Mouse (Mus musculus) limb, embryonic 12.5 days (tissue): ENCODE data around the gene Asb5. TPM values are rescaled to one million over a fixed set of nuclear protein-coding genes. Genes with fewer than 3 reads are reported as not detected.

Experiments used
- ATAC-seq: fragments of 200-750 bp; cut with Nextera tagmentation; 2 replicates; pipeline ENCODE4 v1.8.0; 2017; ENCODE audit warnings: low read depth, moderate TSS enrichment; ENCODE audit not compliant: insufficient number of reproducible peaks, insufficient read depth, low FRiP score, low TSS enrichment
- H3K27ac ChIP-seq: fragments of 300-500 bp; sonication (generic); 2 replicates; pipeline ENCODE4 v1.5.1; 2016; ENCODE audit warnings: mild to moderate bottlenecking, moderate library complexity
- H3K27me3 ChIP-seq: fragments of 300-500 bp; sonication (generic); 2 replicates; pipeline ENCODE4 v1.6.1; 2016; ENCODE audit warnings: mild to moderate bottlenecking, moderate library complexity
- H3K36me3 ChIP-seq: fragments of 300-500 bp; sonication (generic); 2 replicates; pipeline ENCODE4 v1.6.1; 2016; ENCODE audit warnings: mild to moderate bottlenecking, moderate library complexity
- H3K4me1 ChIP-seq: fragments of 300-500 bp; sonication (generic); replicated peaks from 2 replicates; pipeline ENCODE4 v1.6.1; 2016
- H3K4me2 ChIP-seq: fragments of 300-500 bp; sonication (generic); 2 replicates; pipeline ENCODE4 v1.6.1; 2016; ENCODE audit warnings: mild to moderate bottlenecking, moderate library complexity
- H3K4me3 ChIP-seq: fragments of 300-500 bp; sonication (generic); replicated peaks from 2 replicates; pipeline ENCODE4 v1.5.1; 2016; ENCODE audit warnings: mild to moderate bottlenecking
- H3K9ac ChIP-seq: fragments of 300-500 bp; sonication (generic); replicated peaks from 2 replicates; pipeline ENCODE4 v1.6.1; 2016; ENCODE audit warnings: mild to moderate bottlenecking, moderate library complexity
- H3K9me3 ChIP-seq: fragments of 300-500 bp; sonication (generic); 2 replicates; pipeline ENCODE4 v1.6.1; 2016; ENCODE audit warnings: mild to moderate bottlenecking, moderate library complexity
- WGBS: fragments of 180-500 bp; shearing (Covaris S2); methylation state at CpG from one replicate; pipeline ENCODE4 v1.1.7; 2016; 5-methylcytosine and 5-hydroxymethylcytosine counted together
- polyA plus RNA-seq: library from polyadenylated mRNA; unstranded; fragments of >200 nt; fragmentation: Nextera tagmentation; extraction: Ambion mirVana; gene quantifications from 2 replicates; pipeline ENCODE4 v1.2.1, GENCODE M21; 2016

Asb5 gene
- polyA plus RNA-seq, 1 experiment from 2014 or later, result 9.4 TPM

GRCm38 (mm10) chr8:54541331-54541730 lies 12.0 kb downstream of the Asb5 start:
- H3K27ac ChIP-seq, result no peak overlapping the region
- H3K4me1 ChIP-seq, result no peaks in the 10 kb centered on the region
- no peaks in the 10 kb centered on the region for H3K9me3 ChIP-seq
- 84% methylated on average over 1 of the region's 1 CpGs for WGBS
- H3K9ac ChIP-seq, result no peak overlapping the region
- H3K4me3 ChIP-seq, result no peak overlapping the region
- no peak for ATAC-seq
- no peaks in the 10 kb centered on the region for H3K27me3 ChIP-seq
- no peaks in the 10 kb centered on the region for H3K36me3 ChIP-seq
- no peak overlapping the region for H3K4me2 ChIP-seq

GRCm38 (mm10) chr8:54548383-54548782 lies 19.0 kb downstream of the Asb5 start:
- H3K9me3 ChIP-seq, result no peaks in the 10 kb centered on the region
- H3K4me3 ChIP-seq, result no peak overlapping the region
- no peaks in the 10 kb centered on the region for H3K4me1 ChIP-seq
- H3K27ac ChIP-seq, result no peak overlapping the region
- H3K4me2 ChIP-seq, result no peak overlapping the region
- no peak overlapping the region for H3K9ac ChIP-seq
- H3K27me3 ChIP-seq, result no peaks in the 10 kb centered on the region
- no peaks in the 10 kb centered on the region for H3K36me3 ChIP-seq
- 82% methylated on average over 6 of the region's 6 CpGs for WGBS
- ATAC-seq, result no peak

DNA sequence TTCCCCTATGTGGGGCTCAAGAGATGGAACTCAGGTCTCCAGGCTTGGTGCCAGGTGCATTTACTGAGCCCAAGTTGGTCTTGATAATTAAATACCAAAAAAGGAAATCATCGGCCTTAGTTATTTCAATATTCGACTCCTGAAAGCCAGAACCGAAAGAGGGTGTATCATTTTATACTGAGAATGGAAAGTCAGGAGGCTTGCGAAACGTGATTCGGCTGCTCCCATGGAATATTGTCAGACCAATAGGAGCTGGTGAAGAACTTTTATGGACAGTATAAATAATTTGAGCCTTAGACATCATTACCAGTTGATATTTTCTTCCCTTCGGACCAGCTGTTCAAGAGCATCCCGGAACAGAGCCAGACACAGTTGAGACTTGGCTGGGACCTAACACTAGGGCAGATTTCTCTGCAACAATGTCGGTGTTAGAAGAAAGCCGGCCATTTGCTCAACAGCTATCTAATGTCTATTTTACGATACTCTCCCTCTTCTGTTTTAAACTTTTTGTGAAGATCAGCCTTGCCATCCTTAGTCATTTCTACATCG lies 20.7 kb downstream of the Asb5 start:
- no peaks in the 10 kb centered on the region for H3K36me3 ChIP-seq
- H3K4me2 ChIP-seq, result no peak overlapping the region
- no peak overlapping the region for H3K9ac ChIP-seq
- H3K9me3 ChIP-seq, result no peaks in the 10 kb centered on the region
- 93% methylated on average over 12 of the region's 12 CpGs for WGBS
- no peaks in the 10 kb centered on the region for H3K4me1 ChIP-seq
- H3K27ac ChIP-seq, result no peak overlapping the region
- H3K4me3 ChIP-seq, result no peak overlapping the region
- no peaks in the 10 kb centered on the region for H3K27me3 ChIP-seq
- no peak for ATAC-seq

- Histone ChIP-seq H3K4me3 (no peak overlapping the region), H3K36me3 (no peaks in the 10 kb centered on the region), H3K4me2 (no peak overlapping the region), H3K27me3 (no peaks in the 10 kb centered on the region), H3K9ac (no peak overlapping the region), H3K27ac (no peak overlapping the region), H3K9me3 (no peaks in the 10 kb centered on the region), H3K4me1 (no peaks in the 10 kb centered on the region)
- 88% methylated on average over 2 of the region's 2 CpGs for WGBS
- no peak for ATAC-seq
Observed at GRCm38 (mm10) chr8:54554921-54555320, 25.5 kb downstream of the Asb5 start.

DNA sequence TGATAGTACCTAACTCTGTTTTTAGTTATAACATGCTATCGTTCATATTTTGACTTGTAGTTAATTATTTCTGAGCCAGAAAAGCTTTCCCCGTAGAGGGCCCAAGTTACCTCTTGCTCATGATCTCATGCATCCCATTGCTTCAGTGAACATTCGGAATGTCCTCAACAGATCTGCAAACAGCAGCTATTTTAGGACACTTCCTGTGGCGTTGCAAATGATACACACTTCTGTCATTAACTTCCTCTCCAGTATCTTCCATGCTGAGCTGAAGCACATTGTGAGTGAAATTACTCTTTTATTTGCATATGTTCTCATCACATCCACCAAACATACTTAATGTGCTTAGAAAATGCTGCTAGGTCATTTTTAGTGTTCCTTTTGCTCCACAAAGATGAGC lies 32.8 kb downstream of the Asb5 start:
- Histone ChIP-seq H3K9me3 (no peaks in the 10 kb centered on the region), H3K36me3 (no peaks in the 10 kb centered on the region), H3K9ac (no peak overlapping the region), H3K4me3 (no peak overlapping the region), H3K4me1 (no peaks in the 10 kb centered on the region), H3K4me2 (no peak overlapping the region), H3K27me3 (no peaks in the 10 kb centered on the region), H3K27ac (no peak overlapping the region)
- ATAC-seq, result no peak
- WGBS, result 84% methylated on average over 4 of the region's 4 CpGs

DNA sequence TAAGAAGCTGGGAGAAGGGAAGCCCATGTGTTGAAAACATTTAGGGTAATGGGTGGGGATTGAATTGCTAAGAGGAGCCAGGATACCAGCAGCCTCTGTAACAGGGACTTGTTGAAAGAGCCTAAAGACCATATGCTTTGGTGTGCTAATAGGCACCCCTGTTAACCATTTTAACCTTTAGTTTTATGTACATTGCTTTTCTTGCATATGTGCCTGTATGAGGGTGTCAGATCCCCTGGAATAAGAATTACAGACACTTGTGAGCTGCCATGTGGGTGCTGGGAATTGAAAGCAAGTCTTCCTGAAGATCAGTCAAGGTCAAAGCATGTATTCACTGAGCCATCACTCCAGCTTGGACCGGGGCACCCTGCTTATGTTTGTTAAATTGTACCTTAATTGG lies 35.8 kb downstream of the Asb5 start:
- 91% methylated on average over 1 of the region's 1 CpGs for WGBS
- no peak for ATAC-seq

DNA sequence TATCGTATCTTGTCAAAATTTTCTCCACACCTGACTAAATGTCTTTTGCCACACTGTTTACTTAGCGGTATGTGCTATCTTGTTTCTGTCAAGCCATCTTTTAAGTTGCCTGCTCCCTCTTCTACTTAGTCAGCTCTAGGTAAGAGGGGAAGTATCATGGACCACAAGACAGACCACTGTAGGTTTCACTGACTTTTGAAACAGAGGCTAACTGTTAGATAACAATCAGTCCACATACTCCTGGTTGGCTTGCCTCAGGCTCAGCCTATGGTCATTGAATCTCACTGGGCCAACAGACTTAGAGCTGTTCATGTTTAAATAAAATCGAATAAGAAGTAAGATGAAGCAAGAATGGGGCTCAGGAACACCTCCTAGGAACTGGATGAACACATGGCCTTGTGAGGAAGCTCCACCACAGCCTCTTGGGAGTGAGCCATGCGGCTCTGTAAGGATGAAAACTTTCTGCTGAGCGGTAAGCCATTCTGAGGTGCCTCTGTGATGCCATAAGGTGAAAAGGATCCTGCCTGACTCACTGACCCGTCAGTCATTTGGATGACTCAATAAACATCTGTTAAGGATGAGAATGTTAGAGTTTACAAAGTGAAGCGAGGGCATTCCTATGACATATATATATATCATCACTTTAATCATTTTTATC lies 36.4 kb downstream of the Asb5 start:
- WGBS, result 91% methylated on average over 7 of the region's 7 CpGs
- ATAC-seq, result no peak
- no peak overlapping the region for H3K4me3 ChIP-seq
- no peaks in the 10 kb centered on the region for H3K9me3 ChIP-seq
- no peaks in the 10 kb centered on the region for H3K4me1 ChIP-seq
- H3K27ac ChIP-seq, result no peak overlapping the region
- H3K9ac ChIP-seq, result no peak overlapping the region
- no peaks in the 10 kb centered on the region for H3K27me3 ChIP-seq
- H3K4me2 ChIP-seq, result no peak overlapping the region
- H3K36me3 ChIP-seq, result no peaks in the 10 kb centered on the region

More for the DNA sequence above, 35.8 kb downstream of the Asb5 start:
- Histone ChIP-seq H3K4me2 (no peak overlapping the region), H3K27ac (no peak overlapping the region), H3K4me1 (no peaks in the 10 kb centered on the region), H3K4me3 (no peak overlapping the region), H3K9ac (no peak overlapping the region), H3K9me3 (no peaks in the 10 kb centered on the region), H3K36me3 (no peaks in the 10 kb centered on the region), H3K27me3 (no peaks in the 10 kb centered on the region)

DNA sequence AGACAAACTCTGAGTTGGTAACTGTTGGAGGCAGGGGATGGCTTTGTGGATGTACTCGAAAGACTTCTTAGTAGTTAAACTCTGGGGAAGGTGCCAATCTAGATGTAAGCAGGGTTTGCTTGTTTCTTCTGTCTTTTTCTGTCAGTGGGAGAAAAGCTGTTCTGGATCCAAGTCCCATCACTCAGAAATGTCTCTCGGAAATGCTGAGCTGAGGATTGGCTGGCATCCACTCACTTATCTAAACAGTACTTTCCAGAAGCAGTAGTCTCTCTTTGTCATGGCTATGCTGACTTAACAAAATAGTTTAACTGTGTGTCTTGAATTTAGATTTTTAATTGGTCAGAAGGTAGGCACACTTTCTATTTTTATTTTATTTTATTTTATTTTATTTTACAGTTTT lies 37.8 kb downstream of the Asb5 start:
- Histone ChIP-seq H3K27ac (no peak overlapping the region), H3K4me2 (no peak overlapping the region), H3K4me3 (no peak overlapping the region), H3K36me3 (no peaks in the 10 kb centered on the region), H3K9ac (no peak overlapping the region), H3K9me3 (no peaks in the 10 kb centered on the region), H3K4me1 (no peaks in the 10 kb centered on the region), H3K27me3 (no peaks in the 10 kb centered on the region)
- WGBS, result 81% methylated on average over 2 of the region's 2 CpGs
- no peak for ATAC-seq

GRCm38 (mm10) chr8:54570618-54571609 lies 41.5 kb downstream of the Asb5 start:
- 50% methylated on average over 15 of the region's 15 CpGs for WGBS
- no peaks in the 10 kb centered on the region for H3K27me3 ChIP-seq
- no peak overlapping the region for H3K4me2 ChIP-seq
- H3K27ac ChIP-seq, result no peak overlapping the region
- no peak overlapping the region for H3K9ac ChIP-seq
- H3K36me3 ChIP-seq, result no peaks in the 10 kb centered on the region
- no peak for ATAC-seq
- no peaks in the 10 kb centered on the region for H3K4me1 ChIP-seq
- H3K9me3 ChIP-seq, result no peaks in the 10 kb centered on the region
- H3K4me3 ChIP-seq, result no peak overlapping the region

DNA sequence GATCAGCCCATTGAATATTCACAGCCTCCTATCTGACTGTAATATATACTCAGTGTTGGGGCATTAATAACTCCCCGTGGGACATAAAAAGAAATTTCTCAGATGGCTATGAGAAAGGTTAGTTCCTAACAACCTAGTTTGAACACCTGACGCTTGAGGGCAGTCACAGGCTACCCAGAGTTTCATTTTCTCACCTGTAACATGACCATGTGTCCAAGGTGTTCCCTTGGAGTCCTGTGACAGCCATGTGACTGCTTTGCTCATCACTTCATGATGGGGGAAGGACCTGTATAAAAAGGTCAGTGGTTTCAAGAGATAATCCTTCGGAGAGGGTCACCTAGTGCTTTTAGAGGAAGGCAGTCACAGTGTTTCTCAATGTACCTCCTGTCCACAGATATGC lies 52.1 kb downstream of the Asb5 start:
- no peaks in the 10 kb centered on the region for H3K4me1 ChIP-seq
- H3K36me3 ChIP-seq, result no peaks in the 10 kb centered on the region
- H3K4me3 ChIP-seq, result no peak overlapping the region
- WGBS, result 72% methylated on average over 3 of the region's 3 CpGs
- no peaks in the 10 kb centered on the region for H3K9me3 ChIP-seq
- no peaks in the 10 kb centered on the region for H3K27me3 ChIP-seq
- no peak overlapping the region for H3K27ac ChIP-seq
- no peak for ATAC-seq
- H3K9ac ChIP-seq, result no peak overlapping the region
- H3K4me2 ChIP-seq, result no peak overlapping the region

GRCm38 (mm10) chr8:54582886-54583285 lies 53.5 kb downstream of the Asb5 start:
- WGBS, result 44% methylated on average over 1 of the region's 1 CpGs
- H3K4me1 ChIP-seq, result no peaks in the 10 kb centered on the region
- ATAC-seq, result no peak

More at GRCm38 (mm10) chr8:54582886-54583285, 53.5 kb downstream of the Asb5 start:
- no peaks in the 10 kb centered on the region for H3K36me3 ChIP-seq
- no peak overlapping the region for H3K4me2 ChIP-seq
- no peaks in the 10 kb centered on the region for H3K9me3 ChIP-seq
- no peak overlapping the region for H3K27ac ChIP-seq
- H3K4me3 ChIP-seq, result no peak overlapping the region
- H3K27me3 ChIP-seq, result no peaks in the 10 kb centered on the region
- H3K9ac ChIP-seq, result no peak overlapping the region
